Mouse (Mus musculus) forebrain, embryonic 16.5 days (tissue): ENCODE measurements at regions not wholly inside any gene's neighbourhood (a gene's known extent, or its start where the extent isn't known, plus 50 kb on each side); places are given as distances from the start of the nearest gene placed in this dataset.

Experiments used
- ATAC-seq: fragments of 200-750 bp; cut with Nextera tagmentation; 2 replicates; pipeline ENCODE4 v1.8.0; 2017; ENCODE audit warnings: mild to moderate bottlenecking, moderate library complexity
- H3K27ac ChIP-seq: fragments of 300-500 bp; sonication (generic); 2 replicates; pipeline ENCODE4 v1.5.1; 2014; ENCODE audit warnings: low read length, control low read depth
- H3K27me3 ChIP-seq: fragments of 300-500 bp; sonication (generic); replicated peaks from 2 replicates; pipeline ENCODE4 v1.6.1; 2014; ENCODE audit warnings: low read length; ENCODE audit not compliant: control insufficient read depth, insufficient read depth
- H3K36me3 ChIP-seq: fragments of 300-500 bp; sonication (generic); 2 replicates; pipeline ENCODE4 v1.6.1; 2014; ENCODE audit not compliant: control insufficient read depth, insufficient read depth
- H3K4me1 ChIP-seq: fragments of 300-500 bp; sonication (generic); replicated peaks from 2 replicates; pipeline ENCODE4 v1.6.1; 2014; ENCODE audit warnings: low read length; ENCODE audit not compliant: control insufficient read depth, insufficient read depth
- H3K4me2 ChIP-seq: fragments of 300-500 bp; sonication (generic); 2 replicates; pipeline ENCODE4 v1.6.1; 2014; ENCODE audit warnings: mild to moderate bottlenecking, low read length, control low read depth
- H3K4me3 ChIP-seq: fragments of 300-500 bp; sonication (generic); replicated peaks from 2 replicates; pipeline ENCODE4 v1.5.1; 2014; ENCODE audit warnings: mild to moderate bottlenecking, low read length, control low read depth
- H3K9ac ChIP-seq: fragments of 300-500 bp; sonication (generic); replicated peaks from 2 replicates; pipeline ENCODE4 v1.6.1; 2014; ENCODE audit warnings: low read depth, low read length, control low read depth
- H3K9me3 ChIP-seq: fragments of 300-500 bp; sonication (generic); 2 replicates; pipeline ENCODE4 v1.6.1; 2016; ENCODE audit warnings: low read length; ENCODE audit not compliant: control insufficient read depth
- WGBS: fragments of 180-500 bp; shearing (Covaris S2); extraction: QIAGEN DNeasy Blood & Tissue Kit; methylation state at CpG from one replicate; pipeline ENCODE4 v1.1.7; 2014; 5-methylcytosine and 5-hydroxymethylcytosine counted together

DNA sequence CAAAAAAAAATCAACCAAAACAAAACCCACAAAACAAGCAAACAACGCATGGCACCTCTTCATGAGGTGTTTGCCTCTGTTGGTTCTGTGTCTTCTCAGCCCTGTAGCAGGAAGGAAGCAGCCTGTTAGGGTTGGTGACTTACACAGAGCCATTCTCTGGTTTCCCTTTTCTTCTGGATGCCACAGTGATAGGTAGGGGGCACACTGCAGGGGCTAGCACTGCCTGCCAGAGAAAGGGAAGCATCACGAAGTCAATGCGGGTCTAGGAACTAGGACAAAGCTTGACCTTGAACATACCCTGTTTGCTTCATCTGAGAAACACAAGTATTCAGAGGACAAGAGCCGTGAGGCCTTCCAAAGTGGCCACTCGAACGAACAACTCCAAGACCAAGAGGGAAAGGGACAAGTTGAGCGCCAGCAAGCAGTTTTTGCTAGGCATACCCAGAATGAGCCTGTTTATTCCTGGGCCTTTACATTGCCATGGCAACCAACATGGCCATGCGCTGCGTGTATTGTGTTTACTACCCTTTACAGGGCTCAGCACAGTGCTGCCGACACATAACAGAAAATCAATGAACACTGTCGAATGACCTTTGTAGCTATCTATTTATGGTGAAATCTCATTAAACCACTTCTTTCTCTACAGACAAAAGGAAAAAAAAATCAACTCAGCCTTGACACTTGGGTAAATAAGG is 91.9 kb upstream of the Dpt start:
- no peaks in the 10 kb centered on the region for H3K9me3 ChIP-seq
- H3K27ac ChIP-seq, result no peak overlapping the region
- no peak overlapping the region for H3K9ac ChIP-seq
- no peak overlapping the region for H3K4me3 ChIP-seq
- peak; percentile 100 for ATAC-seq
- no peaks in the 10 kb centered on the region for H3K27me3 ChIP-seq
- no peak overlapping the region for H3K4me2 ChIP-seq
- H3K4me1 ChIP-seq, result 0 out of 2 replicates have a peak, but pooled peaks cover 4% of the 10 kb centered on the region
- H3K36me3 ChIP-seq, result no peaks in the 10 kb centered on the region
- WGBS, result 21% methylated on average over 11 of the region's 11 CpGs

DNA sequence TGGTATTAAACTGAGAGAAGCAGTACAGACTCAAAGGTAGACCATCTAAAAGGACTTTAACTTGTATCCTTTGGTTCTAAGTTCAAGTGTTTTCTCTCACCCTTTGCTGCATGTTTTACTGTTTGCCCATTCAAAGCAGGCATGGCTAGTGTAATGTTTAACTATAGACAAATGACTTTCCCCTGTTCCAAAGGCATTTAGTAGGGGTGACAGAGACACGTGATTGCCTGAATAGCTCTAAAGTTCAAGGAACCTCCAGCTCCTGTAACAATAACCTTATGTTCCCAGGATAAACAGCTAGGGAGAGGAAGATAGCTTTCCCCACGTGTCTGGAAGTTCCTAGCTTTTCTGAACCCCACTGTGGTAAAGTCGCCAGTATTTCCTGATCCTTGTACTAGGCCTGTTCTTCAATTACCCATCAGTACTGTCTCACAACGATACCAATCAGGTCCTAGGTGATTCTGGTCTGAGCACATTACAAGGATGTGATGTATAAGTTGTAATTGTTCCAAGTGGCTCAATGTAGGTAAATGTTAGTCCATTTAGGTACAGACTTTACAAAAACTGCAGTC is 92.8 kb upstream of the Dpt start:
- 0 out of 2 replicates have a peak, but pooled peaks cover 4% of the 10 kb centered on the region for H3K4me1 ChIP-seq
- no peak for ATAC-seq
- no peaks in the 10 kb centered on the region for H3K27me3 ChIP-seq
- H3K4me2 ChIP-seq, result no peak overlapping the region
- no peak overlapping the region for H3K4me3 ChIP-seq
- no peaks in the 10 kb centered on the region for H3K36me3 ChIP-seq
- no peaks in the 10 kb centered on the region for H3K9me3 ChIP-seq
- no peak overlapping the region for H3K27ac ChIP-seq
- 72% methylated on average over 4 of the region's 4 CpGs for WGBS
- no peak overlapping the region for H3K9ac ChIP-seq

DNA sequence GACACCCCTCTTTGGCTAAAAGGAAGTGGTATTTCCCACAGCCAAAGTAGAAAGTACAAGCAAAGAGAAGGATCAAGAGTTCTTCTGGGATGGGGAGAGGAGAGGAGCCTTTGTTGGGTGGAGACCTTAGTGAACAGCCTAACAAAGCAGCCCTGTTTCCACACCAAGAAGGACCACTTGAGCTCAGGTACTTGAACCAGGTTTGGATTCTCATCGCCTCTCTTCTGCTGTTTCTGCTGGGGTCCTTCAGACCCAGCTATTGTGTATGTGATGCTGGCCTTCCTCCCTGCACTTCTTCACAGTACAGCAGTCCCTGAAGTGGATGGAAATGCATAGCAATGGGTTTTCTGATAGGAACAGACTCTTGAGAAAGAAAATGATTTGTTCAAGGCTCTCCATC is 106.4 kb upstream of the Dpt start:
- no peaks in the 10 kb centered on the region for H3K27me3 ChIP-seq

DNA sequence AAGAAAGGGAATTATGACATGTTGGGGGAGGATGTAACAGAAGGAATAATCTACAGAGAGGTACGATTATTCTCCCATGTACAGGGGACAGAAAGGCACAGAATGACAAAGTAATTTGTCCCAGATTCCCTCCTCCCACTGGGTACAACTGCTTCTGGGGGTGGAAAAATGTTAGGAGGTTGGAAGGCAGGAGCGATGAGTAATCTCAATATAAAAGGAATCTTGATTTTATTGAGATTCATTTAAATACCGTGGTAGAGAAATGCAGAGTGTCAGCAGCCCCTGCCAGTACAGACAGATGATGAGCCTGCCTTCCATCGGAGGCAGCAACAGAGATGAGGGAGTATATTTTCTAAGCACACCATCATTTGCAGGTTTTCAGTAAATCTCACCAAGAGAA is 107.1 kb upstream of the Dpt start:
- WGBS, result 88% methylated on average over 4 of the region's 4 CpGs

More for the DNA sequence above, 106.4 kb upstream of the Dpt start:
- H3K4me3 ChIP-seq, result no peak overlapping the region
- no peak overlapping the region for H3K27ac ChIP-seq
- no peaks in the 10 kb centered on the region for H3K4me1 ChIP-seq
- H3K9me3 ChIP-seq, result no peaks in the 10 kb centered on the region
- no peak overlapping the region for H3K9ac ChIP-seq
- H3K4me2 ChIP-seq, result no peak overlapping the region
- no peak for ATAC-seq
- H3K36me3 ChIP-seq, result no peaks in the 10 kb centered on the region
- 83% methylated on average over 1 of the region's 1 CpGs for WGBS

DNA sequence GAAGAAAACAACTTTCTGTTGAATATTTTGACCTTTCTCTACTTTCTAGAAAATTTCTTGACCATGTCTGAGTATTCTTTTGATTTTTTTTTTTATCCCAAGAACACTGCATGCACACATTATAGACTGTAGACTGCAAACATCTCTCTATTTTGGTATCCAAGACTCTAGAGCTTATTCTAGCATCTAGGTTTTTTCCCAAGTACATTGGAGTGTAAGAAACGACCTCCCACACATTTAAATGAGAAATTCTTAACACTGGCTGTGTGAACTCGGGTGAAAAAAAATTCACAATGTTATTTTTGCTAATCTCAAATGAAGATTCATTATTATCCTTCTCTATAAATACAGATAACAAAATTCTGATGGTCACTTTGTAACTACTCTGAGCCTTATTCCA is 112.0 kb upstream of the Dpt start:
- H3K4me1 ChIP-seq, result 0 out of 2 replicates have a peak, but pooled peaks cover 2% of the 10 kb centered on the region
- no peaks in the 10 kb centered on the region for H3K36me3 ChIP-seq
- ATAC-seq, result no peak
- WGBS, result 62% methylated on average over 2 of the region's 2 CpGs
- H3K9me3 ChIP-seq, result no peaks in the 10 kb centered on the region
- peak overlapping the region; percentile 24; the same call in 1 of the 2 replicates for H3K27ac ChIP-seq
- no peak overlapping the region for H3K4me3 ChIP-seq
- H3K27me3 ChIP-seq, result no peaks in the 10 kb centered on the region
- H3K4me2 ChIP-seq, result no peak overlapping the region
- no peak overlapping the region for H3K9ac ChIP-seq

More for the DNA sequence above, 107.1 kb upstream of the Dpt start:
- H3K9ac ChIP-seq, result no peak overlapping the region
- no peak overlapping the region for H3K27ac ChIP-seq
- ATAC-seq, result no peak
- H3K4me1 ChIP-seq, result no peaks in the 10 kb centered on the region
- no peaks in the 10 kb centered on the region for H3K27me3 ChIP-seq
- H3K36me3 ChIP-seq, result no peaks in the 10 kb centered on the region
- H3K9me3 ChIP-seq, result no peaks in the 10 kb centered on the region
- H3K4me3 ChIP-seq, result no peak overlapping the region
- H3K4me2 ChIP-seq, result no peak overlapping the region

DNA sequence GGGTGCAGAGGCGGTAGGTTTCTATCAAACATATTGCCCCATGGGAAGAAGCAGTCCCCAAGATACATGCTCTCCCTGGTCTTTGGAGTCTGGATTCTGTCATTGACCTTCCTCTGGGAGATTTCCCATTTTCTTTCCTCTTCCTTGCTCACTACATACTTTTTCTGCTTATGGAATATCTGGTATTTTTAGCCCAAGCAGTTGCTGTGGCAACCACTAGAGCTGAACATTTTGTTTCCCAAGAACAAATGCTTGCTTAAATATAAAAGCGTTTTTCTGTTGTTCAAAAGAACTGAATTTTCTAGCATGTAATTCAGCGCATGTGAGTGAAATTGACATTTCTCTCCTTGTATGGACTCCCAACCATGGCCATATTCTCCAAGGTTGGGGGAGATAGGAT is 112.7 kb upstream of the Dpt start:
- no peak overlapping the region for H3K4me2 ChIP-seq
- WGBS, result 87% methylated on average over 3 of the region's 3 CpGs
- 0 out of 2 replicates have a peak, but pooled peaks cover 2% of the 10 kb centered on the region for H3K4me1 ChIP-seq
- no peak overlapping the region for H3K4me3 ChIP-seq
- H3K9ac ChIP-seq, result no peak overlapping the region
- no peaks in the 10 kb centered on the region for H3K36me3 ChIP-seq
- ATAC-seq, result no peak
- H3K27ac ChIP-seq, result peak overlapping the region; percentile 47; the same call in 1 of the 2 replicates
- no peaks in the 10 kb centered on the region for H3K27me3 ChIP-seq
- H3K9me3 ChIP-seq, result no peaks in the 10 kb centered on the region

DNA sequence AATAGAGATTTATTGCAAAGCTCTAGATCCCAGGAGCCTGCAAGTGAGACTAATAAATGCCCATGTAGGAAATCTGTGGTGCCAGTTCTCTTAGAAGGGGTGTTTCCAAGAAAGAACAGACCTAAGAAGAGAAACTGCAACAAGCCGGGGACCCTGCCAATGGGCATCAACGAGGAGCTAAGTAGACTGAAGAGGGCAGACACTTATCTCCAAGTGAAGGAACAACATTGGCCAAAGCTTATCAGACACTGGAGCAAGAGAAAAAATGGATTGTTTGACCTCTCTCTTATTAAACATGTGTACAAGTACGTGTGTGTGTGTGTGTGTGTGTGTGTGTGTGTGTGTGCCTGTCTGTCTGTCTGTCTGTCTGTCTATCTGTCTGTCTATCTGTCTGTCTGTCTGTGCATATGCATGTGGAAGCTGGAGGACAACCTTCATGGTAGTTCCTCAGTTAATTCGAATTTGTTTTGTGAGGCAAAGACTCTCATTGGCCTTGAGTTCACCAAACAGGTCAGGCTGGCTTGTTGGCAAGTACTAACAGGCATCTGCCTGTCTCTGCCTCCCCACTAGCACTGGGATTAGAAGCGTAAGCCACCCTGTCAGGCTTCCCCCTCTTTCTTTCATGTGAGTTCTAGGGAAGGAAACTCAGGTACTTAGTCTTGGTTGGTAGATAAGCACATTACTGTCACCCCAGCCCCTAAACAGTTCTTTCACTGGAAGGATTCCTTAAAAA is 113.4 kb upstream of the Dpt start:
- H3K4me3 ChIP-seq, result no peak overlapping the region
- H3K4me2 ChIP-seq, result no peak overlapping the region
- H3K4me1 ChIP-seq, result 0 out of 2 replicates have a peak, but pooled peaks cover 2% of the 10 kb centered on the region
- 86% methylated on average over 5 of the region's 5 CpGs for WGBS
- peak overlapping the region; percentile 47; the same call in 1 of the 2 replicates for H3K27ac ChIP-seq
- no peaks in the 10 kb centered on the region for H3K27me3 ChIP-seq
- H3K9ac ChIP-seq, result no peak overlapping the region
- no peaks in the 10 kb centered on the region for H3K9me3 ChIP-seq
- no peak for ATAC-seq
- no peaks in the 10 kb centered on the region for H3K36me3 ChIP-seq

DNA sequence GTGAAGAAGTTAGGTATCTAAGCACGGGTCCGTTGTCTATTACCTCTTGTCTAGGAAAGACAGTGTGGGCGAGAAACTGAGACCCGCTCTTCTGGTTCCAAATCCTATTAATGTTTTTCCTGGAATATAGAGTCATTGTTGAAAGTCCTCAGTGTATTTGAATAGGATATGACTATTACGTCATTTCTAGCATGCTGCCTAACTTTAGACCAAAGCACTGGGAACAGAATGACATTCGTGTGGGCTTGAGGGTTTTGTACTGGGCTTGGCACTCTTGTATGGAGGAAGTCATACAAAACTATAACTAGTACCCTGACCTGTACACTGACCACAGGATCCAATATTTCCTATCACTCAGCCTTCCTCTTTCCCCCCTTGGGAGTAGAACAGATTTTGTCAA is 114.0 kb upstream of the Dpt start:
- ATAC-seq, result no peak
- Histone ChIP-seq H3K9me3 (no peaks in the 10 kb centered on the region), H3K4me3 (no peak overlapping the region), H3K36me3 (no peaks in the 10 kb centered on the region), H3K27ac (no peak overlapping the region), H3K27me3 (no peaks in the 10 kb centered on the region), H3K4me2 (no peak overlapping the region), H3K9ac (no peak overlapping the region), H3K4me1 (0 out of 2 replicates have a peak, but pooled peaks cover 2% of the 10 kb centered on the region)
- 93% methylated on average over 6 of the region's 6 CpGs for WGBS

DNA sequence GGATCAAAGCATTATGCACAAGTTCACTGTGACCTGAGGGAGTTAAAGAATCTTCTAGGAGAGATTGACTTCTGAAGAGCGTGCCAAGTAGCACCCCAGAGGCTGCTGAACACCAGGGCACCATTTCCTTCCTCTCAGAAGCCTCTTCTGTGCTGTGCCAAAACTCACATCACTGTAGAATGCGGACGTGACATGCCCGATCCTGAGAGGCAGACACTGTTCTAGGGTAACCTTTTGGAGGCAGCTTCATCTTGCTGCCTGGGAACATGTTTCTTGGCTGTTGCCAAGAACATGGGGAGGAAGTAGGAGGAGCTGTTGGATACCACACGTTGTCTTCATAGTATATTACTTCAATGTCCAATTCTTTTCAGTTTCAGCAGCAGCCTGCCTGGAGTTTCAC is 114.9 kb upstream of the Dpt start:
- Histone ChIP-seq H3K4me3 (no peak overlapping the region), H3K9me3 (no peaks in the 10 kb centered on the region), H3K27me3 (no peaks in the 10 kb centered on the region), H3K4me1 (0 out of 2 replicates have a peak, but pooled peaks cover 2% of the 10 kb centered on the region), H3K9ac (no peak overlapping the region), H3K27ac (no peak overlapping the region), H3K36me3 (no peaks in the 10 kb centered on the region), H3K4me2 (no peak overlapping the region)
- 71% methylated on average over 5 of the region's 5 CpGs for WGBS
- ATAC-seq, result no peak
